Mouse (Mus musculus): ENCODE data around the gene Nlrp4c. TPM values are rescaled to one million over a fixed set of nuclear protein-coding genes. Genes with fewer than 3 reads are reported as not detected.

Gene Nlrp4c
- polyA plus RNA-seq, 2 experiments, result not detected

- H3K4me2 ChIP-seq (replicated peaks; ENCODE audit: low read depth, low read length, severe bottlenecking), result no peak overlapping the region
- peaks cover 10% of the 10 kb centered on the region for H3K36me3 ChIP-seq (ENCODE audit: control insufficient read depth, insufficient read depth, low read length)
- DNase-seq (ENCODE audit: low spot score) (peak; percentile 75), ATAC-seq (ENCODE audit: low FRiP score, low read depth) (peak; percentile 53; the same call in 1 of the 2 replicates)
- no peak overlapping the region for H3K27ac ChIP-seq (replicated peaks; ENCODE audit: low read depth, low read length)
- H3K9ac ChIP-seq (ENCODE audit: low read depth, low read length, severe bottlenecking), result no peak overlapping the region
- no peaks in the 10 kb centered on the region; the same call in 1 of the 2 replicates for H3K9me3 ChIP-seq (ENCODE audit: control insufficient read depth, low read length)
- no peaks in the 10 kb centered on the region for H3K27me3 ChIP-seq (ENCODE audit: control insufficient read depth, insufficient read depth, low read length)
- H3K4me1 ChIP-seq (ENCODE audit: control insufficient read depth, insufficient read depth, low read length), result no peaks in the 10 kb centered on the region
- no peak overlapping the region for H3K4me3 ChIP-seq (replicated peaks; ENCODE audit: low read length)
- 38% methylated on average over 7 of the region's 7 CpGs for WGBS
- no peak for TF ChIP-seq POLR2A (IDR thresholded peaks at IDR 0.05; ENCODE audit: borderline replicate concordance, extremely low read depth, insufficient read depth, insufficient read length)
Observed at GRCm38 (mm10) chr7:6126690-6127448, 81.9 kb downstream of the Nlrp4c start.

GRCm38 (mm10) chr7:6130346-6130745 is 85.4 kb downstream of the Nlrp4c start:
- H3K9ac ChIP-seq (ENCODE audit: low read depth, low read length, severe bottlenecking), result no peak overlapping the region
- WGBS, result 41% methylated on average over 4 of the region's 4 CpGs
- ATAC-seq (ENCODE audit: low FRiP score, low read depth) (no peak), DNase-seq (ENCODE audit: low spot score) (no peak)
- TF ChIP-seq POLR2A (IDR thresholded peaks at IDR 0.05; ENCODE audit: borderline replicate concordance, extremely low read depth, insufficient read depth, insufficient read length), result no peak
- H3K27ac ChIP-seq (replicated peaks; ENCODE audit: low read depth, low read length), result no peak overlapping the region
- H3K9me3 ChIP-seq (ENCODE audit: control insufficient read depth, low read length), result peaks cover 9% of the 10 kb centered on the region; the same call in 1 of the 2 replicates
- no peak overlapping the region for H3K4me2 ChIP-seq (replicated peaks; ENCODE audit: low read depth, low read length, severe bottlenecking)
- H3K4me1 ChIP-seq (ENCODE audit: control insufficient read depth, insufficient read depth, low read length), result no peaks in the 10 kb centered on the region
- H3K4me3 ChIP-seq (replicated peaks; ENCODE audit: low read length), result no peak overlapping the region
- H3K36me3 ChIP-seq (ENCODE audit: control insufficient read depth, insufficient read depth, low read length), result peaks cover 36% of the 10 kb centered on the region
- H3K27me3 ChIP-seq (ENCODE audit: control insufficient read depth, insufficient read depth, low read length), result no peaks in the 10 kb centered on the region

- no peak overlapping the region for H3K9ac ChIP-seq (ENCODE audit: low read depth, low read length, severe bottlenecking)
- H3K27ac ChIP-seq (replicated peaks; ENCODE audit: low read depth, low read length), result no peak overlapping the region
- H3K9me3 ChIP-seq (ENCODE audit: control insufficient read depth, low read length), result peaks cover 9% of the 10 kb centered on the region; the same call in 1 of the 2 replicates
- H3K4me3 ChIP-seq (replicated peaks; ENCODE audit: low read length), result no peak overlapping the region
- DNase-seq (ENCODE audit: low spot score) (no peak), ATAC-seq (ENCODE audit: low FRiP score, low read depth) (no peak)
- H3K4me2 ChIP-seq (replicated peaks; ENCODE audit: low read depth, low read length, severe bottlenecking), result no peak overlapping the region
- peaks cover 40% of the 10 kb centered on the region for H3K36me3 ChIP-seq (ENCODE audit: control insufficient read depth, insufficient read depth, low read length)
- no peak for TF ChIP-seq POLR2A (IDR thresholded peaks at IDR 0.05; ENCODE audit: borderline replicate concordance, extremely low read depth, insufficient read depth, insufficient read length)
- WGBS, result 73% methylated on average over 30 of the region's 30 CpGs
- no peaks in the 10 kb centered on the region for H3K27me3 ChIP-seq (ENCODE audit: control insufficient read depth, insufficient read depth, low read length)
- no peaks in the 10 kb centered on the region for H3K4me1 ChIP-seq (ENCODE audit: control insufficient read depth, insufficient read depth, low read length)
Observed at GRCm38 (mm10) chr7:6132646-6133045, 87.7 kb downstream of the Nlrp4c start.

GRCm38 (mm10) chr7:6136497-6136896 is 91.5 kb downstream of the Nlrp4c start:
- H3K4me3 ChIP-seq (replicated peaks; ENCODE audit: low read length), result no peak overlapping the region
- H3K27me3 ChIP-seq (ENCODE audit: control insufficient read depth, insufficient read depth, low read length), result no peaks in the 10 kb centered on the region
- H3K36me3 ChIP-seq (ENCODE audit: control insufficient read depth, insufficient read depth, low read length), result peaks cover 42% of the 10 kb centered on the region
- H3K9ac ChIP-seq (ENCODE audit: low read depth, low read length, severe bottlenecking), result no peak overlapping the region
- ATAC-seq (ENCODE audit: low FRiP score, low read depth) (no peak), DNase-seq (ENCODE audit: low spot score) (no peak)
- H3K4me1 ChIP-seq (ENCODE audit: control insufficient read depth, insufficient read depth, low read length), result no peaks in the 10 kb centered on the region
- peaks cover 9% of the 10 kb centered on the region; the same call in 1 of the 2 replicates for H3K9me3 ChIP-seq (ENCODE audit: control insufficient read depth, low read length)
- H3K4me2 ChIP-seq (replicated peaks; ENCODE audit: low read depth, low read length, severe bottlenecking), result no peak overlapping the region
- H3K27ac ChIP-seq (replicated peaks; ENCODE audit: low read depth, low read length), result no peak overlapping the region
- TF ChIP-seq POLR2A (IDR thresholded peaks at IDR 0.05; ENCODE audit: borderline replicate concordance, extremely low read depth, insufficient read depth, insufficient read length), result no peak

- ATAC-seq (ENCODE audit: low FRiP score, low read depth), result peak; percentile 43; the same call in 1 of the 2 replicates
- no peaks in the 10 kb centered on the region for H3K4me1 ChIP-seq (ENCODE audit: control insufficient read depth, insufficient read depth, low read length)
- no peak overlapping the region for H3K9ac ChIP-seq (ENCODE audit: low read depth, low read length, severe bottlenecking)
- peaks cover 21% of the 10 kb centered on the region; the same call in 1 of the 2 replicates for H3K36me3 ChIP-seq (ENCODE audit: control insufficient read depth, insufficient read depth, low read length)
- DNase-seq (ENCODE audit: low spot score), result no peak
- H3K27me3 ChIP-seq (ENCODE audit: control insufficient read depth, insufficient read depth, low read length), result no peaks in the 10 kb centered on the region
- H3K9me3 ChIP-seq (ENCODE audit: control insufficient read depth, low read length), result no peaks in the 10 kb centered on the region
- 68% methylated on average over 3 of the region's 3 CpGs for WGBS
- no peak overlapping the region for H3K27ac ChIP-seq (replicated peaks; ENCODE audit: low read depth, low read length)
- H3K4me3 ChIP-seq (replicated peaks; ENCODE audit: low read length), result no peak overlapping the region
- no peak for TF ChIP-seq POLR2A (IDR thresholded peaks at IDR 0.05; ENCODE audit: borderline replicate concordance, extremely low read depth, insufficient read depth, insufficient read length)
- no peak overlapping the region for H3K4me2 ChIP-seq (replicated peaks; ENCODE audit: low read depth, low read length, severe bottlenecking)
Observed at GRCm38 (mm10) chr7:6139295-6139694, 94.3 kb downstream of the Nlrp4c start.

Data from limb, embryonic 14.5 days (tissue).